Mouse (Mus musculus) hindbrain, embryonic 12.5 days (tissue): Measurements from ENCODE around the gene Stpg1. TPM values are rescaled to one million over a fixed set of nuclear protein-coding genes. Genes with fewer than 3 reads are reported as not detected.

Experiments used
- ATAC-seq: fragments of 200-750 bp; cut with Nextera tagmentation; 2 replicates; pipeline ENCODE4 v1.8.0; 2017; ENCODE audit warnings: moderate TSS enrichment; ENCODE audit not compliant: low FRiP score
- H3K27ac ChIP-seq: fragments of 300-500 bp; sonication (generic); 2 replicates; pipeline ENCODE4 v1.5.1; 2016; ENCODE audit warnings: mild to moderate bottlenecking
- H3K27me3 ChIP-seq: fragments of 300-500 bp; sonication (generic); 2 replicates; pipeline ENCODE4 v1.6.1; 2016; ENCODE audit warnings: mild to moderate bottlenecking
- H3K36me3 ChIP-seq: fragments of 300-500 bp; sonication (generic); 2 replicates; pipeline ENCODE4 v1.6.1; 2016; ENCODE audit warnings: mild to moderate bottlenecking
- H3K4me1 ChIP-seq: fragments of 300-500 bp; sonication (generic); 2 replicates; pipeline ENCODE4 v1.6.1; 2016
- H3K4me2 ChIP-seq: fragments of 300-500 bp; sonication (generic); replicated peaks from 2 replicates; pipeline ENCODE4 v1.6.1; 2016; ENCODE audit warnings: mild to moderate bottlenecking
- H3K4me3 ChIP-seq: fragments of 300-500 bp; sonication (generic); 2 replicates; pipeline ENCODE4 v1.5.1; 2016; ENCODE audit warnings: mild to moderate bottlenecking
- H3K9ac ChIP-seq: fragments of 300-500 bp; sonication (generic); 2 replicates; pipeline ENCODE4 v1.6.1; 2016; ENCODE audit warnings: mild to moderate bottlenecking, moderate library complexity
- H3K9me3 ChIP-seq: fragments of 300-500 bp; sonication (generic); replicated peaks from 2 replicates; pipeline ENCODE4 v1.6.1; 2016; ENCODE audit warnings: mild to moderate bottlenecking
- WGBS: fragments of 180-500 bp; shearing (Covaris S2); methylation state at CpG from one replicate; pipeline ENCODE4 v1.1.7; 2016; 5-methylcytosine and 5-hydroxymethylcytosine counted together
- polyA plus RNA-seq: library from polyadenylated mRNA; unstranded; fragments of >200 nt; fragmentation: Nextera tagmentation; extraction: Ambion mirVana; gene quantifications from 2 replicates; pipeline ENCODE4 v1.2.1, GENCODE M21; 2016

The Stpg1 gene
- polyA plus RNA-seq, result 0.56 and 0.71 TPM in 2 replicates

DNA sequence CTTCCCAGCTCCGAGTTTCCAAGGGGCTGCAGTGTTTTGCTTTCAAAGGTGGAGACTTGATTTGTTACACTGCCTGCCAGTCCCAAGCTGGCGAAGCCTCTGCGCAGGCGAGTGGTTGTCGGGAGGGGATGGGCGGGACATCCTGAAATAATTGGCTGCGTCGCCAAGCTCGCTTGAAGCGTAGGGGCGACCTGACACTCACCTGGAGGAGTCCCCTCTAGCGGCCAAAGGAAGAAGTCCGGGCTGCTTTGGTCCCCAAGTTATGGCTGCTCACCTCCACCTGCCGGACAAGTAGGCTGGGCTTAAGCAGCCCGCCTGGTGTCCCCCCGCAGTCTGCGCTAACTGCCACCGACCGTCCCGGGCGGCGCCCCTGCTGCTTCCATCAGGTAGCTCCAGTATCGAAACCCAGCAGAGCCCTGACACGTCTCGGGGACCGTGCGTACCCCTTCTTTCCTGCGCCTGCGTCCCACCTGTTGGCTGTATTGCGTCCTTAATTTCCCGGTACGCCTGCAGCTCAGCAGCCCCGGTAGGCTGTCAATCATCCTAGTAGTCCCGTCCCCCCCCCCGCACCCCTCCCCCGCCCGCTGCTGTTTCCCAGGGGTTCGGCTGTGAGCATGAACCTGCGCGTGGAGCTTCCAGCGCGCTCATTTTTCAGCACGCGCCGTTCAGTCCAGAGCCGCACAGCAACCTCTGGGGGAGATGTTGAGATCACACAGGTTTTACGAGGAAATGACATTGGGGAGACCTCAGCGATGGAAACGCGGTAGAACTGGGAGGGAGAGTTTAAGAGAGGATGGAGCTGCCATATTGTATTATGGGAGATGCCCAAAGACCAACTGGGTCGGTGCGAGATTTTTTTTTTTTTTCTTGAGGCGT is at the start of gene Stpg1, which contains the start of gene Nipal3:
Stpg1 (plus strand) TSS at position 270 of the 876 bp plus-strand sequence.
Nipal3 (minus strand) TSS at position 518 of the 876 bp plus-strand sequence.
- H3K4me2 ChIP-seq, result peak within 1 kb of the TSS; percentile 92
- H3K27me3 ChIP-seq, result 0 out of 2 replicates have a peak, but pooled peaks cover 9% of the 10 kb centered on the region
- H3K9ac ChIP-seq, result peak within 1 kb of the TSS; percentile 59
- no peak within 1 kb of the TSS for H3K27ac ChIP-seq
- no peaks in the 10 kb centered on the region for H3K36me3 ChIP-seq
- peak; percentile 97 for ATAC-seq
- H3K4me1 ChIP-seq, result peaks cover 20% of the 10 kb centered on the region
- under 1% methylated on average over 53 of the region's 53 CpGs for WGBS
- no peaks in the 10 kb centered on the region for H3K9me3 ChIP-seq
- peak within 1 kb of the TSS; percentile 58 for H3K4me3 ChIP-seq

DNA sequence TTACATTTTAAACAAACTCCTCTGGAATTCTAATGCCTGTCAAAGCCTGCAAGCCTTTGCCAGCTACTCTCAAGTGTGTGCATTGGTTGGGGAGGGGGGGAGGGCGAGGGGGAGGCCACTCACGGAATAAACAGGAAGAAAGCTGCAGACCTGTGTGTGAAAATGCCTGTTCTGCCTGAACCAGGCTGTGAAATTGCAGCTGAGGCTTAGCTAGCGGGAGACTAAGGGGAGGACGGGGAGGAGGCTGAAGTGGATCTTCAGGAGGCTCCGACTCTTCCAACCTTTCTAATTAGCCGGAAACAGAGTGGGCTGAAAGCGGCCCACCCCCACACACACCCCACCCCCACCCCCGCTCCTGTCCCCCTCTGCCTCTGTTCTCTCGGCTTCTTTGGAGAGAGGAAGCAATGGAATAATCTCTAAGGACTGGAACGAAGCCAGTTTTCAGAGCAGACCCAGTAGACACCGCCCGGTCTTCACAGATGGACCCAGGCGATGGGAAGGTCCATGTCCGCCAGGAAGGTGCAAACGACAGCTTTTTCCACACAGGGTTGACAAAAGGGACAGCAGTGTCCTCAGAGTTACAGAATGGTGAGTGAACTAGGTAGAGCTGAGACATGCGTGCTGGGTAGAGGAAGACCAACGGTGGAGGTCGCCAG is 43.1 kb upstream of the Stpg1 start:
- ATAC-seq, result no peak
- H3K27me3 ChIP-seq, result no peaks in the 10 kb centered on the region
- no peak overlapping the region for H3K9ac ChIP-seq
- H3K9me3 ChIP-seq, result no peaks in the 10 kb centered on the region
- H3K27ac ChIP-seq, result no peak overlapping the region
- no peaks in the 10 kb centered on the region for H3K36me3 ChIP-seq
- peaks cover 13% of the 10 kb centered on the region; the same call in 1 of the 2 replicates for H3K4me1 ChIP-seq
- WGBS, result 60% methylated on average over 17 of the region's 18 CpGs
- H3K4me2 ChIP-seq, result no peak overlapping the region; the same call in 1 of the 2 replicates
- H3K4me3 ChIP-seq, result no peak overlapping the region

DNA sequence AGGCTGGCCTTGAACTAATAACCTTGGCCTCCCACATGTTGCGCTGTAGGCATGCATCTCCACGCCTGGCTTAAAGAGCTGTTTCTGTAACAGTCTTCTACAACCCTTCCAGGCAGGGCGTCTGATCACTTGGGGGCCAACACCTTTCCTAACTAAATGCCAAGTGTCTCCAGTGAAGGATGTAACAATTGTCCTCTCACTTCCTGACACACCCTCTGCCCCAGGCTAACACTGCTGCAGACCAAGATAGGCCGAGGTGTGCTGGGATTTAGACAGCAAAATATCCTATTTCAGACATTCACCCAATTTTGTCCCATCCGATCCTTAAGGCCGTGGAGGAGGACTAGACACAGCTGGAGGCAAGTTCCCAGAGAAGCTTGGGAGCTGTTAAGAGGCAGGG is 41.4 kb upstream of the Stpg1 start:
- no peak overlapping the region for H3K9ac ChIP-seq
- H3K27me3 ChIP-seq, result no peaks in the 10 kb centered on the region
- H3K4me2 ChIP-seq, result no peak overlapping the region
- no peak overlapping the region for H3K27ac ChIP-seq
- peaks cover 13% of the 10 kb centered on the region; the same call in 1 of the 2 replicates for H3K4me1 ChIP-seq
- no peaks in the 10 kb centered on the region for H3K9me3 ChIP-seq
- H3K4me3 ChIP-seq, result no peak overlapping the region
- 79% methylated on average over 6 of the region's 6 CpGs for WGBS
- no peak for ATAC-seq
- H3K36me3 ChIP-seq, result no peaks in the 10 kb centered on the region

DNA sequence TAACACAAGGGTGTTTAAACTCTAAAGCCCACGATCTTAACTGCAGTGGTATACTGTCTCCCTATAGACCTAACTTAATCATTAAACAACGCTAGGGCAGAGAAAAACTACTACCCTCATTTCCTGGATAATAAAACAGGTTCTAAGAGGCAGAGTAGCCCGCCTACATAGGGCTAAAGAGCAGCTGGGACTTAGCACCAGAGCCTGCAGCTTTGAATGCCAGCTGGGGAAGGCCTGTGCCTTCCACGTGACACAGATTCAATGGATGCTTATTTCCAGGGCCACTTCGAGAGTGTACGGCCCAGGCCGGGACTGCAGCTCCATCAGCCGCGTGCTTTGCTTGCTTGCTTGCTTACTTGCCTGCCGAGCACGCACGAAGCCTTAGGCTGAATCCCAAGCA is 41.0 kb upstream of the Stpg1 start:
- no peak for ATAC-seq
- H3K27me3 ChIP-seq, result no peaks in the 10 kb centered on the region
- 78% methylated on average over 12 of the region's 12 CpGs for WGBS
- no peak overlapping the region for H3K4me2 ChIP-seq
- H3K4me1 ChIP-seq, result peaks cover 13% of the 10 kb centered on the region; the same call in 1 of the 2 replicates
- no peaks in the 10 kb centered on the region for H3K9me3 ChIP-seq
- H3K36me3 ChIP-seq, result no peaks in the 10 kb centered on the region
- no peak overlapping the region for H3K4me3 ChIP-seq
- H3K9ac ChIP-seq, result no peak overlapping the region
- H3K27ac ChIP-seq, result no peak overlapping the region

DNA sequence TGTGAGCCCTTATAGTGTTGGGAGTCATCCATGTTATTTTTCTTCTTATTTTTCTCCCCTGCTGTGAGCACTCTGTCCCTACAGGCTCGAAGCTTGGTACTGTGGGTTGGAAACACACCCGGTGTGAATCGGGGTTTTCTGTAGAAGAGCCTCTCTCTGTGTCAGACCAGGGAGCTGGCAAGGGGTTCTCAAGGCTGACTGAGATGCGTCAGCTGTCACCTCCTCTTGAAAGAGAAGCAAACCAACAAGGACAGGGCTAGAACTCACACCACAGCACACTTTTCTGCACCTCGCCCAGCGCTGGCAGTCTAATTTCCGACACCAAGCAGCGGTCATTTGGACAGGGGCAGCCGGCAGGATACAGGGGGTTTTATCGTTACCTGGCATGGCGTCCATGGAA is 31.2 kb upstream of the Stpg1 start:
- Histone ChIP-seq H3K9ac (no peak overlapping the region), H3K27me3 (no peaks in the 10 kb centered on the region), H3K36me3 (peaks cover 9% of the 10 kb centered on the region; the same call in 1 of the 2 replicates), H3K4me3 (no peak overlapping the region), H3K4me1 (no peaks in the 10 kb centered on the region), H3K9me3 (no peaks in the 10 kb centered on the region), H3K4me2 (no peak overlapping the region), H3K27ac (no peak overlapping the region)
- ATAC-seq, result no peak
- 89% methylated on average over 11 of the region's 11 CpGs for WGBS

DNA sequence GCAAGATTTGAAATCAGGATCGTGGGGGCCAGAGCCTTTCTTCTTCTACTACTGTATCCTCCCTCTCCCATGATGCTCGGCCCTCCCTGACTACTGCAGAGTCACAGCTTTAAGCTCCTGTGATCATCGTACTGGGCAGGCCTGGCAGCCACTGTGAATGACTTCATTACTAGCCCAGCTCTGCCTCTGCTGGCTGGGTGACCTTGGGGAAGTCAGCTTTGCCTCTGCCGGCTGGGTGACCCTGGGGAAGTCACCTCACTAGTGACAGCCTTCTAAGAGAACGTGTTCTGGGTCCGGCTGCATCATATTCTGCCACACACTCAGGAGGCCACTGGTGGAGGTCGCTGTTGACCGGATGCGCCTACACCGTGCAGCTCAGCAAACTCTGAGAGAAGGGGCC is 16.7 kb upstream of the Stpg1 start:
- no peak overlapping the region for H3K4me2 ChIP-seq
- H3K27ac ChIP-seq, result no peak overlapping the region

DNA sequence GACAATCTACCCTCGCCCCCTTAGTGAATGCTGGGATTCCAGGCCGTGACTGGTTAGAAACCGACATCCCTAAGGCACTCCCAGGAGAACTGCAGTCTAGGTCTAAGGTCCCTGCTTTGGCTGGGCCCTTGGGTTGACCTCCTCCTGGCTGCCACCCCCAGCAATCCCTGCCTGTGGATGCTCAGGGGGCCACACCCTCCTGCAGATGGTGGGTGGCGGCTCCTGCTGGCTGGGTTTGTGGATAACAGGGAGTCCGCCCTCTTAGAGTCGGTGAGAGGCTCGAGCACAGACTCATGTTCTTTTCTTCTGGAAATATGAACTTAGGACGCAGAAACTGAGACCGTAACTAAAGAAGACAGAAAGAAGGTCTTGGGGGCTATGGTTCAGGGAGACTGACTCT is 14.2 kb upstream of the Stpg1 start:
- H3K4me1 ChIP-seq, result 0 out of 2 replicates have a peak, but pooled peaks cover 3% of the 10 kb centered on the region
- H3K27ac ChIP-seq, result no peak overlapping the region
- 81% methylated on average over 9 of the region's 9 CpGs for WGBS
- no peak overlapping the region for H3K4me3 ChIP-seq
- H3K9me3 ChIP-seq, result no peaks in the 10 kb centered on the region
- no peak overlapping the region for H3K4me2 ChIP-seq
- peaks cover 5% of the 10 kb centered on the region; the same call in 1 of the 2 replicates for H3K36me3 ChIP-seq
- H3K27me3 ChIP-seq, result no peaks in the 10 kb centered on the region
- H3K9ac ChIP-seq, result no peak overlapping the region
- no peak for ATAC-seq

More for the DNA sequence above, 16.7 kb upstream of the Stpg1 start:
- no peak for ATAC-seq
- Histone ChIP-seq H3K4me3 (no peak overlapping the region), H3K36me3 (peaks cover 5% of the 10 kb centered on the region; the same call in 1 of the 2 replicates), H3K9ac (no peak overlapping the region), H3K27me3 (no peaks in the 10 kb centered on the region), H3K4me1 (0 out of 2 replicates have a peak, but pooled peaks cover 3% of the 10 kb centered on the region), H3K9me3 (no peaks in the 10 kb centered on the region)
- 87% methylated on average over 10 of the region's 10 CpGs for WGBS

DNA sequence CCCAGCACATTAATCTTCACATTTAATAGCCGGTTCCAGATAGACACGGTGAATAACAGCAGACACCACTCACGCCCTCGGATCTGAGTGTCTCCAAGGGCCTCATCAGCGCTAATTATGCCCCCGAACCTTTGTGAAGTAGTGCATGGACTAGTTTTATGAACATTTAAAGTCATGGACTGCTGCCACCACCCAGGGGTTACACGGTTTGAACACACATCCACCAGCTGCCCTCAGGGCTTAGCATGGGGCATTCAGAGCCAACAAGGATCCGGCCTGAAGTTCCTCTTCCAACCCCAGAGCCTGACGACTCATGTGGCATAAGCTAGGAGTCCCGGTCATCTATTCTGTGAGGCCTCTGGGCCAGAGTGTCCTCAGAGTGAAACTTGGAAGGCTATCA is 9.5 kb upstream of the Stpg1 start:
- WGBS, result 72% methylated on average over 10 of the region's 10 CpGs
- H3K36me3 ChIP-seq, result peaks cover 11% of the 10 kb centered on the region; the same call in 1 of the 2 replicates
- ATAC-seq, result no peak
- H3K27me3 ChIP-seq, result no peaks in the 10 kb centered on the region
- 0 out of 2 replicates have a peak, but pooled peaks cover 3% of the 10 kb centered on the region for H3K4me1 ChIP-seq
- no peak overlapping the region for H3K27ac ChIP-seq
- no peaks in the 10 kb centered on the region for H3K9me3 ChIP-seq
- H3K4me3 ChIP-seq, result no peak overlapping the region
- no peak overlapping the region for H3K9ac ChIP-seq
- no peak overlapping the region for H3K4me2 ChIP-seq

DNA sequence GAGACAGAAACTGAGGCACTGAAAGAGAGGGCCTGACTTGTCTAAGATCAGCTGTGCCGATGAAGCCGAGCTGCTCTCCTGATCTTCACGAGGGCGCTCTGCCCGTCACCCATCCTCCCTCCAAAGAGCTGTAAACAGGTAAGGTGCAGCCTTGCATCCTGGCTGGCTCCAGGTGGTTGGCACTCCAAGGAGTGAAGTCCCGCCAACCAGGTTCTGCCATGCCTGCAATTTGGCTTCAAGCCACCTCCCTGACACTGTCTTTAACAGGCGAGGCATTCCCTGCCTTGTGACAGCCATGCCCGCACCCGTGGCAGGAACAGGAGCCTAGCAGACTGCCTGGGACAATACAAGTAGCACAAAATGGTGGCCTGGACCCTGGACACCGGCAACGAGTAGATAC is 8.2 kb upstream of the Stpg1 start:
- Histone ChIP-seq H3K36me3 (peaks cover 11% of the 10 kb centered on the region; the same call in 1 of the 2 replicates), H3K27me3 (no peaks in the 10 kb centered on the region), H3K4me2 (no peak overlapping the region), H3K9ac (no peak overlapping the region), H3K9me3 (no peaks in the 10 kb centered on the region), H3K4me1 (no peaks in the 10 kb centered on the region), H3K27ac (no peak overlapping the region), H3K4me3 (no peak overlapping the region)
- 88% methylated on average over 11 of the region's 11 CpGs for WGBS
- ATAC-seq, result no peak

DNA sequence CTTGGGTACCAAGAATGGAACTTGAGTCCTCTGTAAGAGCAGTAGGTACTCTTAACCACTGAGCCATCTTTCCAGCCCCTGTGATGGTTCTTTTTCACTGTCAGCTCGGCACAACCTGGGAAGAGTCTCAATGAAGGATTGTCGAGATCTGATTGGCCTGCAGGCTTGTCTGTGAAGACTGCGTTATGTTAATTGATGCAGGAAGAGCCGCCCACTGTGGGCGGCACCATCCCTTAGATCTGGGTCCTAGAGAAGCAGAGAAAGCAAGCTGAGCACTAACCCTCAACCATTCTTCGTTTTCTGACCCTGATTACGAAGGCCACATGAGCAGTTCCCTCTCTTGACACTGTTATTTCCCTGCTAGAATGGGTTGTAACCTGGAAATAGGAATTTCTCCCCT is 5.3 kb upstream of the Stpg1 start:
- Histone ChIP-seq H3K9me3 (no peaks in the 10 kb centered on the region), H3K4me1 (peaks cover 8% of the 10 kb centered on the region), H3K27me3 (0 out of 2 replicates have a peak, but pooled peaks cover 9% of the 10 kb centered on the region), H3K27ac (no peak overlapping the region), H3K9ac (no peak overlapping the region), H3K36me3 (peaks cover 6% of the 10 kb centered on the region; the same call in 1 of the 2 replicates), H3K4me2 (no peak overlapping the region), H3K4me3 (no peak overlapping the region)
- no peak for ATAC-seq
- 87% methylated on average over 7 of the region's 7 CpGs for WGBS

DNA sequence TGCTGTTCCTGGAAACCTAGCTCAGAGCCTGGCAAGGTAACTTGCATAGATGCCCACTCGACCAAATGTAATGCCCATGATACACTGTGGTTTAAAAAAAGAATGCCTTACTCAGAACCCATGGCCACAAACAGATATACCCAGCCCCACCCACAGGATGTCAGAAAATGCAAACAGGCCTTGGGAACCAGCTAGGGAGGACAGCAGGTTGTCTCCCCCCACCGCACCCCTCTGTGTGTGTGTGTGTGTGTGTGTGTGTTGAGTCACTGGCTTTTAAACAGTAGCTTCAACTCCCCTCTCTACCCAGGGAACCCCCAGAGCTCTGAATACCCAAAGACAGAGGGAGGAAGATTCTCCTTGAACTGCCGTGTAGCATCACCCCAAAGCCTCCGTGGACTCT is 1.3 kb upstream of the Stpg1 start:
- Histone ChIP-seq H3K4me3 (peak overlapping the region; percentile 58), H3K36me3 (peaks cover 6% of the 10 kb centered on the region; the same call in 1 of the 2 replicates), H3K27ac (no peak overlapping the region), H3K27me3 (0 out of 2 replicates have a peak, but pooled peaks cover 9% of the 10 kb centered on the region), H3K4me1 (peaks cover 20% of the 10 kb centered on the region), H3K4me2 (peak overlapping the region; percentile 92), H3K9me3 (no peaks in the 10 kb centered on the region), H3K9ac (no peak overlapping the region; the same call in 1 of the 2 replicates)
- WGBS, result 51% methylated on average over 4 of the region's 4 CpGs
- no peak for ATAC-seq
